Mouse (Mus musculus): ENCODE data around the gene Fv1. TPM values are rescaled to one million over a fixed set of nuclear protein-coding genes. Genes with fewer than 3 reads are reported as not detected.
"Not testable (repeated sequence)": the region's sequence is repeated elsewhere in the genome, so short reads cannot be mapped to it uniquely, and the experiment has no call there.

The Fv1 gene
- 8.8 and 9.8 TPM in 2 replicates for polyA plus RNA-seq (2015; fragmentation: Nextera tagmentation; extraction: Ambion mirVana)

DNA sequence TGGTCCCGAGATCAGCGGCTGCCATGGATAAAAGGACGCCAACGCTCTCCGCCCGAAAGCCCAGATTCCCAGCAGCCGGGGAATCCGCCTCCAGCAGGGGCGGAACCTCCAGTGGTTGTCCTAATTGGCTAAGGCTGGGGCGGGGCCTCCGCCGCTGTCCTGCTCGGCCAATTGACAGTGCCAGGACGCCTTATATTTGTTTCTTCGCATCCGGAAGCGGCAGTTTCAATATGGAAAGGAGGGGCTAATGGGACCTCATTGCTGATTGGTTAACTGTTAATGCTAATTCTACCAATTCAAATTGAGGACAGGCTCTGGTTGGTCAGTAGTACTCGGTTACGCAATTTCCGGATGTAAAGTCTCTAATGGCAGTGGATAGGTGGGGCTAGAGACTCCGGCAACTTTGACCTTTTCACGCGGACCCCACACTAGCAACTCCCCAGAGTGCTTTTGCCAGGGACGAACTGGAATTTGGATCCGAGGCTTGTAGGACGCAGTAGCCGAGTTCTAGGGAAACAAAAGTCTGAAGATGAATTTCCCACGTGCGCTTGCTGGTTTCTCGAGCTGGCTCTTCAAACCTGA is at the start of gene Fv1, which contains the start of gene Miip:
Gene Fv1, plus strand, starts transcription at position 530 of the 582 bp plus-strand sequence.
Gene Miip, minus strand, starts transcription at position 367 of the 582 bp plus-strand sequence.
- Histone ChIP-seq H3K9me3 (no peaks in the 10 kb centered on the region), H3K27me3 (replicated peaks) (no peaks in the 10 kb centered on the region), H3K36me3 (peaks cover 31% of the 10 kb centered on the region; the same call in 1 of the 2 replicates), H3K4me2 (peak within 1 kb of the TSS; percentile 84), H3K4me3 (replicated peaks) (peak within 1 kb of the TSS; percentile 96), H3K4me1 (peaks cover 19% of the 10 kb centered on the region), H3K27ac (peak within 1 kb of the TSS; percentile 87), H3K9ac (peak within 1 kb of the TSS; percentile 65)
- ATAC-seq (ENCODE audit: insufficient read depth, low FRiP score, low read depth): peak; percentile 99
- under 1% methylated on average over 30 of the region's 30 CpGs for WGBS

DNA sequence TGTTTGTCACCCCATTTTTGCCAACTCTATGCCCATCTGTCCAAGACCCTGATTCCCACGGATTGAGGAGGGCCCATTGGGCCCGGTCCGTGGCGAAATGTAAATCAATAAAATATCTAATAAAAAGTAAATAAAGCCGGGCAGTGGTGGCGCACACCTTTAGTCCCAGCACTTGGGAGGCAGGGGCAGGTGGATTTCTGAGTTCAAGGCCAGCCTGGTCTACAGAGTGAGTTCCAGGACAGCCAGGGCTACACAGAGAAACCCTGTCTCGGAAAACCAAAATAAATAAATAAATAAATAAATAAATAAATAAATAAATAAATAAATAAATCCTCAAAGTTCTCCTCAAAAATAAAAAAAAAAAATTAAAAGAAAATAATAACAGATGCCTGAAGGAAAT is 49.1 kb upstream of the Fv1 start:
- not testable (repeated sequence) for H3K4me1 ChIP-seq; H3K27ac ChIP-seq; H3K4me3 ChIP-seq (replicated peaks); H3K36me3 ChIP-seq; H3K4me2 ChIP-seq; ATAC-seq (ENCODE audit: insufficient read depth, low FRiP score, low read depth); H3K9ac ChIP-seq; H3K27me3 ChIP-seq (replicated peaks)
- H3K9me3 ChIP-seq: 0 out of 2 replicates have a peak, but pooled peaks cover 16% of the 10 kb centered on the region
- 78% methylated on average over 7 of the region's 7 CpGs for WGBS

- H3K4me2 ChIP-seq; H3K4me3 ChIP-seq (replicated peaks); H3K27me3 ChIP-seq (replicated peaks); ATAC-seq (ENCODE audit: insufficient read depth, low FRiP score, low read depth); H3K9ac ChIP-seq; H3K27ac ChIP-seq; H3K4me1 ChIP-seq: not testable (repeated sequence)
- WGBS: 93% methylated on average over 3 of the region's 3 CpGs
- H3K9me3 ChIP-seq: peaks cover 29% of the 10 kb centered on the region
- H3K36me3 ChIP-seq: peaks cover 13% of the 10 kb centered on the region
Measured at GRCm38 (mm10) chr4:147821414-147821813, 47.4 kb upstream of the Fv1 start.

- no peaks in the 10 kb centered on the region for H3K4me1 ChIP-seq
- WGBS: 91% methylated on average over 4 of the region's 4 CpGs
- peaks cover 30% of the 10 kb centered on the region for H3K9me3 ChIP-seq
- H3K4me3 ChIP-seq (replicated peaks): no peak overlapping the region
- H3K9ac ChIP-seq: no peak overlapping the region
- H3K27me3 ChIP-seq (replicated peaks): no peaks in the 10 kb centered on the region
- ATAC-seq (ENCODE audit: insufficient read depth, low FRiP score, low read depth): no peak
- H3K27ac ChIP-seq: no peak overlapping the region
- H3K36me3 ChIP-seq: peaks cover 35% of the 10 kb centered on the region
- H3K4me2 ChIP-seq: no peak overlapping the region
Measured at GRCm38 (mm10) chr4:147824389-147824788, 44.4 kb upstream of the Fv1 start.

DNA sequence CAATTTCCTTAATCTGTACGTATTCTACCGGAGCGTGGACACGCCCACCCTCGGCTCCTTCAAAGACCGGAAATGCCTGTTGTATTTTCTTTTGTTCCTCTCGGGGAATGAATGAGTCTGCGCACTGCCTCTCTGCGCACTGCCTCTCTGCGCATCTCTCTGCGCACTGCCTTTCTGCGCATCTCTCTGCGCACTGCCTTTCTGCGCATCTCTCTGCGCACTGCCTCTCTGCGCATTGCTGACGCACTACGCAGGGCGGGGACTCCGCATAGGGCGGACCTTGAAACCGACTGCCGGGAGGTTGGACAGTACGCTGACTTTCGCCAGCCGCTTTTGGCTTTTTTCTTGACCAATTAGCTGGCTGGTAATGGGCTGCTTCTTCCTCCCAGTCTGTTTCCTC is 29.5 kb upstream of the Fv1 start:
- not testable (repeated sequence) for H3K27me3 ChIP-seq (replicated peaks); ATAC-seq (ENCODE audit: insufficient read depth, low FRiP score, low read depth)

GRCm38 (mm10) chr4:147842871-147843270 is 25.9 kb upstream of the Fv1 start:
- H3K4me2 ChIP-seq: no peak overlapping the region
- no peak overlapping the region for H3K27ac ChIP-seq
- ATAC-seq (ENCODE audit: insufficient read depth, low FRiP score, low read depth): no peak
- H3K9ac ChIP-seq: no peak overlapping the region
- H3K4me3 ChIP-seq (replicated peaks): no peak overlapping the region
- peaks cover 3% of the 10 kb centered on the region; the same call in 1 of the 2 replicates for H3K4me1 ChIP-seq
- no peaks in the 10 kb centered on the region for H3K27me3 ChIP-seq (replicated peaks)
- peaks cover 37% of the 10 kb centered on the region for H3K36me3 ChIP-seq
- 92% methylated on average over 3 of the region's 3 CpGs for WGBS
- H3K9me3 ChIP-seq: no peaks in the 10 kb centered on the region

More for the DNA sequence above, 29.5 kb upstream of the Fv1 start:
- H3K9me3 ChIP-seq; H3K4me1 ChIP-seq; H3K4me2 ChIP-seq; H3K27ac ChIP-seq; H3K9ac ChIP-seq; H3K4me3 ChIP-seq (replicated peaks): not testable (repeated sequence)
- peaks cover 31% of the 10 kb centered on the region for H3K36me3 ChIP-seq
- WGBS: 96% methylated on average over 20 of the region's 26 CpGs

- Histone ChIP-seq H3K9me3 (no peaks in the 10 kb centered on the region), H3K27ac (0 out of 2 replicates have a peak within 1 kb of the TSS, but pooled peaks have one; percentile 28), H3K36me3 (peaks cover 19% of the 10 kb centered on the region), H3K4me2 (peak within 1 kb of the TSS; percentile 64), H3K27me3 (replicated peaks) (no peaks in the 10 kb centered on the region), H3K4me1 (peaks cover 8% of the 10 kb centered on the region; the same call in 1 of the 2 replicates), H3K9ac (peak within 1 kb of the TSS; percentile 53), H3K4me3 (replicated peaks) (peak within 1 kb of the TSS; percentile 80)
- WGBS: 2% methylated on average over 23 of the region's 23 CpGs
- ATAC-seq (ENCODE audit: insufficient read depth, low FRiP score, low read depth): peak; percentile 87
Measured at GRCm38 (mm10) chr4:147847614-147848583, 20.9 kb upstream of the Fv1 start, which contains the start of gene Zfp933. TSS of gene Zfp933 (minus strand) at chr4:147848366.

- peak overlapping the region; percentile 26; the same call in 1 of the 2 replicates for H3K9ac ChIP-seq
- ATAC-seq (ENCODE audit: insufficient read depth, low FRiP score, low read depth): peak; percentile 63
Measured at GRCm38 (mm10) chr4:147848584-147848991, 20.2 kb upstream of the Fv1 start.

DNA sequence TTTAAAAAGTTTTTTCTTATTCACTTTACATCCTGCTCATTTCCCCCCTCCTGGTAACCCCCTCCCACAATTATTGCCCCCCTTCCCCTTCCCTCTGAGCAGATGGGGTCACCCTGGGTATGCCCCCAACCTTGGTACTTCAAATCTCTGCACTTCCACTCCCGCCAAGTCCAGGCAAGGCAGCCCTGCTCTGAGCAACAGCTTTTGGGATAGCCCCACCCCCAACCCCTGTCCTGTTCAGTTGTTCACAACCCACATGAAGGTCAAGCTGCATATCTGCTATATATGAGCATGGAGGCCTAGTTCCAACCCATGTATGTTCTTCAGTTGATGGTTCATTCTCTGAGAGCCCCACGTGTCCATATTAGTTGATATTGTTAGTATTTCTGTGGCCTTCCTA is 18.0 kb upstream of the Fv1 start:
- peaks cover 8% of the 10 kb centered on the region; the same call in 1 of the 2 replicates for H3K4me1 ChIP-seq
- H3K4me2 ChIP-seq: no peak overlapping the region
- H3K36me3 ChIP-seq: no peaks in the 10 kb centered on the region
- no peak overlapping the region for H3K4me3 ChIP-seq (replicated peaks)
- no peak overlapping the region for H3K27ac ChIP-seq
- no peak for ATAC-seq (ENCODE audit: insufficient read depth, low FRiP score, low read depth)
- H3K27me3 ChIP-seq (replicated peaks): no peaks in the 10 kb centered on the region
- 80% methylated on average over 2 of the region's 2 CpGs for WGBS
- no peak overlapping the region for H3K9ac ChIP-seq
- no peaks in the 10 kb centered on the region for H3K9me3 ChIP-seq

More at GRCm38 (mm10) chr4:147848584-147848991, 20.2 kb upstream of the Fv1 start:
- Histone ChIP-seq H3K27ac (0 out of 2 replicates have a peak overlapping the region, but pooled peaks have one; percentile 28), H3K4me3 (replicated peaks) (peak overlapping the region; percentile 80), H3K36me3 (peaks cover 13% of the 10 kb centered on the region), H3K9me3 (no peaks in the 10 kb centered on the region), H3K4me1 (peaks cover 8% of the 10 kb centered on the region; the same call in 1 of the 2 replicates), H3K27me3 (replicated peaks) (no peaks in the 10 kb centered on the region), H3K4me2 (peak overlapping the region; percentile 64)
- WGBS: 5% methylated on average over 4 of the region's 4 CpGs

DNA sequence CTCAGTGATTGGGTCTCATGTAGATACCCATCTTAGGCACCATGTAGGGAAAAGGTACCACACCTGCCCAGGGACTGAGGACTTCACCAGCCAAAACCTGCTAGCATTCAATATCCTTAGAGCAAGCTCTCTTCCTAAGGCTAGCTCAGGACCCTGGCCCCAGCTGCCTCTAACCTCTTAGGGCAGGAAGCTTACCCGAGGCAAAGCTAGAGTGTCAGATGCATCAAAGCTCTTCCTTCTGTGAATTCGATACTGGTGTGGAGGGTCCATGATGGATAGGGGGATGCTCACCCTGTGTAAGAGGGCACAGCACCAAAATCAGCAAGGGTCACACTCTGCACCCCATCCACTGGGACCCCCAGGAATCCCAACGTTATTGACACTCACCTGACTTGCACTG is 6.7 kb upstream of the Fv1 start:
- Histone ChIP-seq H3K36me3 (peaks cover 43% of the 10 kb centered on the region), H3K4me2 (no peak overlapping the region), H3K27me3 (replicated peaks) (no peaks in the 10 kb centered on the region), H3K4me1 (no peaks in the 10 kb centered on the region), H3K27ac (no peak overlapping the region), H3K9ac (no peak overlapping the region), H3K9me3 (no peaks in the 10 kb centered on the region), H3K4me3 (replicated peaks) (no peak overlapping the region)
- no peak for ATAC-seq (ENCODE audit: insufficient read depth, low FRiP score, low read depth)
- WGBS: 90% methylated on average over 3 of the region's 3 CpGs

- ATAC-seq (ENCODE audit: insufficient read depth, low FRiP score, low read depth): no peak
- WGBS: 94% methylated on average over 6 of the region's 6 CpGs
- peaks cover 39% of the 10 kb centered on the region for H3K36me3 ChIP-seq
Measured at GRCm38 (mm10) chr4:147865651-147866050, 3.1 kb upstream of the Fv1 start.

More at GRCm38 (mm10) chr4:147865651-147866050, 3.1 kb upstream of the Fv1 start:
- Histone ChIP-seq H3K27ac (no peak overlapping the region), H3K4me1 (peaks cover 19% of the 10 kb centered on the region), H3K9ac (no peak overlapping the region), H3K4me2 (no peak overlapping the region), H3K4me3 (replicated peaks) (no peak overlapping the region), H3K9me3 (no peaks in the 10 kb centered on the region), H3K27me3 (replicated peaks) (no peaks in the 10 kb centered on the region)

Measured in stomach, embryonic 15.5 days (tissue).